Mouse (Mus musculus): ENCODE data around the gene Fer1l5. TPM values are rescaled to one million over a fixed set of nuclear protein-coding genes. Genes with fewer than 3 reads are reported as not detected.

Fer1l5 gene
- not detected in 2 replicates for polyA plus RNA-seq (2012; ENCODE audit: low replicate concordance)

DNA sequence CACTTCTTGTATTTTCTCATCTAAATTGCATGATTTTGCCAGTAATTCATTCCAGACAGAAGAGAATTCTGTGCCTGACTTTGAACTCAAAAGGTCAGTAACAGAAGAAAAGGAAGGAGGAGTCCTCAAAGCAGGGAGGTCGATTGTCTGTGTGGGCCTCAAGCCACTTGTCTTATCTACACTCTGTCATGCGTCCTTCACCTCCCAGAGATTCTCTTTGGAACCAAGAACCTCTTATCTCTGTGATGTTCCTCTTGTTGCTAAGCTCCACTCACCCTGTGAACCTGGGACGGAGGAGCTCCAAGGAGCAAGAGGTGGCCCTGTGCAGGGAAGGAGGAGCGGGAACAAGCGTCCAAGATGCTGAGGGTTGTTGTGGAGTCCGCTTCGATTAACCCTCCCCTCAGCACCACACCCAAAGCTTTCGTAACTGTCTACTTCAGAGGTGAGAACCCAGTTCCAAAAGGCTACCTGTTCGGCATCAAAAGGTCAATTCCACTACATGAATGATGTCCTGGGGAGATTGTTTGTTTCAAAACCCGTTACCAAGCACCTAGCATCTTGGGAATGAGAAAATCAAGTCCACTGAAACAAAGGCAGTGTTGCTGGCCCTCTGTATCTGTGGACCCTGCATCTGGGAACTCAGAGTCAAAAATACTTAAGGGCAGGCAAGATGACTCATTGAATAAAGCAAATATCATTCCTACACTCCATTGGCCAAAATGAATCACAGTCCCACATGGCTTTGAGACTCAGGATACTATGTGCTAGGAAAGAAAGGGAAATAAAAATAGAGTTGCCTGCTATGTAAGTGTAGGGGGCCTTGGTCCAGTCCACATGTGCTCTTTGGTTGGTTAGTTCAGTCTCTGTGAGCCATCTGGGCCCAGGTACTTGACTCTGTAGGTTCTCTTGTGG lies at the start of gene Fer1l5:
TSS of gene Fer1l5 (plus strand) at position 358 of the 912 bp plus-strand sequence.

DNA sequence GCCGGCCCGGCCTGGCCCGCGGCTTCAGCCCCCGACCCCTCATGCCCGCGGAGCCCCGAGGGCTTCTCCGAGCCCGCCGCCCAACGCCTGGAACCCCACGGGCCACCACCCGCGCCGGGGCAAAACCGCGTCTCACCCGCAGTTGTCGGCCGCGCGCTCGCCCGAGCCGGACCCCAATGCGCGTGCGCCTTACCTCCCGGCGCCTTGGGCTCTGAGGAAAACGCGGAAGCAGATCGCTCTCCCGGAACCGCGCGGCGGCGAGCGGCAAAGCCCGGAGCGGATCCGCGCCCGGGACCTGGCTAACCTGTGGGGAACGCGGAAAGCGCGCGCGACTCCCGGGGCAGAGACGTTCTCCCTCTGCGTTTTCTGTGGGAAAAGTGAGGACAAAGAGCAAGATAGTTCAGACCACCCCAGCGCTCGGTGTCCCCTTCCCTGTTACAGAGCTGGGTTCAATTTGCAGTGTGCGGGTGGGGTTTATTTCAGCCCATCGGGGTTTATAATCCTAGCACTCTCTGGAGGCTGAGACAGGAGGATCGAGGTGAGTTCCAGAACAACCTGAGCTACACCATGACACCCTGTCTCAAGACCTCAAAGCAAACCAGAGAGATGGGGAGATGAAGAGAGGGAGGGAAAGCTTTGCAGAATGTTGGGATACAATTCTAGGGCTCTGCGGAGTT lies 3.0 kb upstream of the Fer1l5 start, which contains the start of gene Kansl3:
TSS of gene Kansl3 (minus strand) at position 213 of the 677 bp plus-strand sequence.

DNA sequence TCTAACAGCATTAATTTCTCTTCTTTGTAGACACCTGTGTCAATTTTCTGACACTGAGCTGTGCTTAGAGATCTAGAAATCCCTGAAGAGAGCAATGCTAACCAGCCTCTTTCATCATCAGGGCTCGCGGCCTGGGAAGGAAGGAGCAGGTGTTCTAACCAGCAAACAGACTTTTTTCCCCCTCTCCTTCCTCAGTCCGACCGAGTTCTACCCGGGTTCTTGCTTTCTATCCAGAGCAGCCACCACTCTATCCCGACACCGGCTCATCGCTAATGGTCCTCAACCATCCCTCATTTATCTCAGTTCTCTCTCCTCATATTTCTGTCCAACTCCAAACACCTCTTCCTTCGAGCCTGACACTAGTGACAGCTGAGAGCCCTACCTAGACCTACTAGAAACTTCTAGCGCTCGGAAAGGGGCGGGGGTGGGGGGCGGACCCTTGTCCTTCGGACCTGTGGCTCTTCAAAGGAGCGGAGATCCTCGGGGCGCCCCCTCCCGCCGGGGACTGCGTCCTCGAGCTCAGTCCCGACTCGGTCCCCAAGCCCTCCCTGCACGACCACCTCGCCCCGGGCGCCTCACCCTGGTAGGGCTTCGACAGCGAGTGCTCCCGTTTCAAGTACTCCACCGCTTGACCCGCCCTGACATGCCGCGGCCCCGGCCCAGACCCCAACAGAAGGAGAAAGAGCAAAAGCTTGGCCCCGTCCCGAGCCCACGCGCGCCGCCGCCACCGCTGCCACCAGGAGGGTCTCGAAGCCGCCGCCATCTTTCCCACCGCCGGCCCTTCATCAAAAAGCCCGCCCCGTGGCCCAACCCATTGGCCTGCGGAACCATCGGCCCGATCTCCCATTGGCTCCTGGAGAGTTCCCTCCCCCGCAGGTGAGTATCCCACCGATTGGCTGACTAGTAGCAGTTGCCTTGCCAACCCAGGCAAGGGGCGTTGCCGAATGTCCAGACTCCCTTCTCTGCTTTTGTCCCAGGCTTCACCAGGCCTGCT lies 72.7 kb downstream of the Fer1l5 start, which contains the start of gene Lman2l:
TSS of gene Lman2l (minus strand) at position 801 of the 994 bp plus-strand sequence.

DNA sequence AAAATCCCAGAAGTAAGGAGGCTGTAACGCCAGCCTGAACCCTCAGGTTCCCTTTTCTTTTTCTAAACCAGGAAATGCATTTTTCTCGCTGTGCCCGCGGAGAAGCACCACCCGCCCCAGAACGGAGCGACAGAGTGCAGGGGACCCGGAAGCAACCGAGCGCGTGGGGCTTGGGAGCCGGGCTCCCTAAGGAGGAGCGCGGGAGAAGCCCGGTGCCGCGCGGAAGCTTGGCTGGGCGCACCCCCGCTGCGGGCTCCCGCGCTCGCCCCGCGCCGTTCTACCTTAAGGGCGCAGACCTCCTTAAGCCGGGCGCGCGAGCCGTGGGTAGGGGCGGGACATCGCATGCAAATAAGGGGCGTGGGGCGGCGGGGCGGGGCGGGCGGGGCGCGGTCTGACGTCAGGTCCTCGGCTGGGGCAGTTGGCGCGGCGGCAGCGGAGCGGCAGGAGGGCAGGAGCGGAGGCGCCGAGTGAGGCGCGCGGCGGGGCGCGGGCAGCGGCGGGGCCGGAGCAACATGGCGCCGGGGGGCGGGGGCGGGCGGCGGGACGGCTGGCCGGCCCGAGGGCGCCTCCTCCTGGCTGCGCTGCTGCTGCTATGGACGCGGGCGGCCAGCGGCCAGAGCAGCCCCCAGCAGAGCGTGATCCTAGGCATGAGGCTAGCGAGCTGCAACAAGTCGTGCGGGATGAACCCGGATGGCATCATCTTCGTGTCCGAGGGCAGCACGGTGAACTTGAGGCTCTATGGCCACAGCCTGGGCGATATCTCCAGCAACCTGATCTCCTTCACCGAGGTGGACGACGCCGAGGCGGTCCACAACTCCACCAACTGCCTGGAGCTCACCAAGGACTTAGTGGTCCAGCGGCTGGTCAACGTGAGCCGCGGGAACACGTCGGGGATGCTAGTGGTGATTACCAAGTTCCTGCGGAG lies 99.4 kb downstream of the Fer1l5 start, which contains the start of gene Cnnm4:
TSS of gene Cnnm4 (plus strand) at position 440 of the 925 bp plus-strand sequence.

Other genes starting within 250 kb of the Fer1l5 start
- gene Uggt1, start 127.6 kb upstream of the Fer1l5 start, polyA plus RNA-seq (2012; ENCODE audit: low replicate concordance), result 11.2 TPM in 2 replicates
- gene Neurl3, start 97.6 kb upstream of the Fer1l5 start, polyA plus RNA-seq (2012; ENCODE audit: low replicate concordance), result 51.7 and 68.0 TPM in 2 replicates
- 124 and 262 TPM in 2 replicates for gene Arid5a, start 64.6 kb upstream of the Fer1l5 start, polyA plus RNA-seq (2012; ENCODE audit: low replicate concordance)
- gene Kansl3, start 3.1 kb upstream of the Fer1l5 start, polyA plus RNA-seq (2012; ENCODE audit: low replicate concordance), result 16.7 and 33.8 TPM in 2 replicates
- gene Lman2l, start 73.0 kb downstream of the Fer1l5 start, polyA plus RNA-seq (2012; ENCODE audit: low replicate concordance), result 7.6 and 12.2 TPM in 2 replicates
- 3.4 and 6.3 TPM in 2 replicates for gene Cnnm4, start 99.3 kb downstream of the Fer1l5 start, polyA plus RNA-seq (2012; ENCODE audit: low replicate concordance)
- gene Cnnm3, start 139.6 kb downstream of the Fer1l5 start, polyA plus RNA-seq (2012; ENCODE audit: low replicate concordance), result 26.6 and 38.5 TPM in 2 replicates
- gene Ankrd23, start 164.6 kb downstream of the Fer1l5 start, polyA plus RNA-seq (2012; ENCODE audit: low replicate concordance), result 15.9 and 27.6 TPM in 2 replicates
- 0.12 TPM in 1 of 2 replicates, not detected in the other for gene Gm42417, start 167.1 kb downstream of the Fer1l5 start, polyA plus RNA-seq (2012; ENCODE audit: low replicate concordance)
- 12.3 and 25.2 TPM in 2 replicates for gene Ankrd39, start 175.2 kb downstream of the Fer1l5 start, polyA plus RNA-seq (2012; ENCODE audit: low replicate concordance)
- 2.0 and 3.8 TPM in 2 replicates for gene Sema4c, start 186.1 kb downstream of the Fer1l5 start, polyA plus RNA-seq (2012; ENCODE audit: low replicate concordance)